Mouse (Mus musculus): ENCODE measurements around the gene Snorc. TPM values are rescaled to one million over a fixed set of nuclear protein-coding genes. Genes with fewer than 3 reads are reported as not detected.
"Not testable (repeated sequence)": the region's sequence is repeated elsewhere in the genome, so short reads cannot be mapped to it uniquely, and the experiment has no call there.

Gene Snorc
- not detected for total RNA-seq (2021)

DNA sequence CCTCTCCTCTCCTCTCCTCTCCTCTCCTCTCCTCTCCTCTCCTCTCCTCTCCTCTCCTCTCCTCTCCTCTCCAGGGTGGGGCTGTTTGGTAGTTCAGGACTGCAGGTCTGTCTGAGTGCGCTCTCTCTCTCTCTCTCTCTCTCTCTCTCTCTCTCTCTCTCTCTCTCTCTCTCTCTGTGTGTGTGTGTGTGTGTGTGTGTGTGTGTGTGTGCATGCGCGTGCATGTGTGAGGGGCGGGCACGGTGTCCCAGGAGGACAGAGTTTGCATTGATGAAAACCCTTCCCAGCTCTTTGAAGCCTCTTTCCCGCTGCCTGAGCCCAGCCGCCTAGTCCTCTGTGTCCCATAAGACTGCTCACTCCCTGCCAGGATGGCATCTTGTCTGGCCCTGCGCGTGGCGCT, at the start of gene Snorc:
TSS of gene Snorc (plus strand) at position 301 of the 400 bp plus-strand sequence.
- DNase-seq (ENCODE audit: extremely low spot score in 1 of 2, low spot score in 2 of 2); intact Hi-C loops (cut with DNase I): not testable (repeated sequence)

DNA sequence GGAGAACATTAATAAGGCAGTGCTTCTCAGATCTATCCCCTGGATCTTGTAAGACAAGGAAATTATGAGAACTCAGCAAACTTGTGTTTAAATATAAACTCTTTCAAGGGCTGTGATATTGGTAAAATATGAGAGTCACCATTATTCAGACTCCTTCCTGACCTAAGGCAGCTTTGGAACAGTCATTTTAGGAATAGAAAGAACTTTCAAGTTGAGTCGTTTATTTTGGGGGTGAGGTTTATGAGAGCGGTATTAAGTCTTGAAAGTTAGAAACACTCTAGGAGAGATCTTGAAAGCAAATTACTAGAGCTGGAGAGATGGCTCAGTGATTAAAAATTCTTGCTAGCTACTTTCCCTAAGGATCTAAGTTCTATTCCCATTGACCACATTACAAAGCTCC, 34.9 kb upstream of the Snorc start:
- intact Hi-C loops (cut with DNase I), result no loop called here
- DNase-seq (ENCODE audit: extremely low spot score in 1 of 2, low spot score in 2 of 2), result no peak

DNA sequence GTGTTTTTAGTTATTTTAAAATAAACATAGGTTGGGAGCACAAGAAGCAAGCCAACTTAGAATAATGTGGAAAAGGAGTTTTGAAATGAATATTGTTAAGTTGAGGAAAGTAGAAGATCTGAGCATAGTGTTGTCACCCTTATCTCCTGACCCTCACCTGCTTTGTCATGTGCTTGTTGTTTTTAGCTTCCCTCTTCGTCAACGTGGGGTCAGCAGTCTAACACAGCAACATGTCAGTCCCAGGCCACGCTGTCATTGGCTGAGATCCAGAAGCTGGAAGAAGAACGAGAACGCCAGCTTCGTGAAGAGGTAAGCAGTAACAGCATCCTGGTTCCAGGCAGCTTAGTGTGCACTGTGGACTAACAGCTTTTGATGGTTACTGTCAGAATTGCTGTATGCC, 33.5 kb upstream of the Snorc start:
- intact Hi-C loops (cut with DNase I), result no loop called here
- no peak for DNase-seq (ENCODE audit: extremely low spot score in 1 of 2, low spot score in 2 of 2)

DNA sequence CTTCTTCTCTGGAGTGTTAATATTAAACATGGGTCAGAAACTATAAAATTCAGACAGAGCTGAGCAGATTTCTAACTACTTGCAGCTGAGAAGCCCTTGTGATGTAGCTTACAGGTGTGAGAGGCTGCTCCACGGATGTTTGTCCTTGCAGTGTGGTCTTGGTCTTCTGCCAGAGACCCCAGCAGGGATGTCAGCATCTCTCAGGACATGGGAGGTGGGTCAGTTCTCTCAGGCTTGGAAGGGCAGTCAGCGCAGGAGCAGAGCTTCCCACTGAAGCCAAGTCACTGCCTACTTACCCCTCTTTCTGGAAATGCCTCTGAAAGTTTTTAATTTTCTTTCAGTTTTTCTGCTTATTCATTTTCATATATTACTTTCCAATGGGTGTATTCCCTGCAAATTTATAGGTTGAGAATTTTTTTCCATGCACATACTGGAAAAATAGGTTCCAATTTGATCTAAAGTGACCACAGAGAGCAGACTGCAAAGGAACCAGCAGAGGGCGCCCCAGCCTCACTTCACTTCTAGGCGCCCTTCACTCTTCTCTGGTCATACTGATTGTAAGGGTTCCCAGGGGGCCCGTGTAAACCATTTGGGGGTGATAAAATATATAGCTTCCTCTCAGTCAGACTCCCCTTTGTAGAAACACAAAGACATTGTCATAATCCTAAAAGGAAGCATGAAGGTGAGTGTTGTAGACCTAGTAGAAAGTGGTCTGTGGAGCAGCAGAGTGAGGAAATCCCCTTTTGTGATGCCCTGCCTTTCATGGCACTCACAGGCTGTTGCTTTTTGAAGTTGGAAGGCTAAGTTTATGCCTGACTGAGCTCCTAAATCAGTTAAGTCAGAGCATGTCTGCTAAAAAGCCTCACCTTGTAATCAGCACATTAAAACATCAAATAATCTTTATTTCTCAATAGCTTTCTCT, 22.6 kb upstream of the Snorc start:
- intact Hi-C loops (cut with DNase I), result loop anchor here (5.0 to 10.0 kb wide), 2 partner anchors 310 to 507 kb away; partner anchors contain the start of gene Atg16l1
- DNase-seq (ENCODE audit: extremely low spot score in 1 of 2, low spot score in 2 of 2), result peak; percentile 37 to 73

DNA sequence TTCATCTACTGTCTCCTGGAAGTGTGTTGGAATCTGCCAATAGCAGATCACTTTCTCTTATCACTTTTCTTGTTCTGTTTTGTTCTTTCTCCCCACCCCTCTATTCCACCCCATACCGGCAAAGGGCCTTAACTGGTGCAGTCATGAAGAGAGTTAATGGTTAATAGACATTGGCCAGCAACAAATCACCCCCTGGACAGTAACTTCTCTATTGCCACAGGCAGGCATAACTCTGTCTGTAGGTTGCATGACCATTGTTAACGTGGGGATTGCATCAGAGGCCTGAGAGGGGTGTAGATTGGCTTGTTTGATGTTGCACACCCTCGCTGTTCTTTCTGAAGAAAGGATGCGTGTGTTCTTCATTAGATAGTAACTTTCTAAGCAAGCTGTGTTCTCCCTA, 20.6 kb upstream of the Snorc start:
- intact Hi-C loops (cut with DNase I), result loop anchor here (5.0 to 10.0 kb wide), 2 partner anchors 308 to 505 kb away; partner anchors contain the start of gene Atg16l1

DNA sequence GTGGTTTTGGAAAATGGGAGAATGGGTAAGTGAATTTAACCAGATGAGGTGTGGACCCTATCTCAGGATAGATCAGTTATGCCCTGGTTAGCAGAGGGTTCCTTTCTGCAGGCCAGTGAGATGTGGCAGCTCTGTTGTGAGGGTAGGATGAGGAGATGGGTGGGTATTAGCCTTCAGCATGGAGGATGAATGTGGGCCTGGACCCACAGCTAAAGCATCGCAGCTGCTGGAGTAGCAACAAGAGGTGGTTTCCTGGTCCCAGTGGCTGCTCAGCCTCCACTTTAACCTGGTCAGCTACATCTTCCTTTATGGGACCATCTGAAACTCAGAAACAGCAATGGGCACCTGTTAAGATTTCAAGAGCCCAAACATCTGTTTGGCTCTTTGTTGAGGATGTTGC, 13.6 kb upstream of the Snorc start:
- DNase-seq (ENCODE audit: extremely low spot score in 1 of 2, low spot score in 2 of 2), result no peak
- intact Hi-C loops (cut with DNase I), result no loop called here

More for the DNA sequence above, 20.6 kb upstream of the Snorc start:
- DNase-seq (ENCODE audit: extremely low spot score in 1 of 2, low spot score in 2 of 2), result no peak

DNA sequence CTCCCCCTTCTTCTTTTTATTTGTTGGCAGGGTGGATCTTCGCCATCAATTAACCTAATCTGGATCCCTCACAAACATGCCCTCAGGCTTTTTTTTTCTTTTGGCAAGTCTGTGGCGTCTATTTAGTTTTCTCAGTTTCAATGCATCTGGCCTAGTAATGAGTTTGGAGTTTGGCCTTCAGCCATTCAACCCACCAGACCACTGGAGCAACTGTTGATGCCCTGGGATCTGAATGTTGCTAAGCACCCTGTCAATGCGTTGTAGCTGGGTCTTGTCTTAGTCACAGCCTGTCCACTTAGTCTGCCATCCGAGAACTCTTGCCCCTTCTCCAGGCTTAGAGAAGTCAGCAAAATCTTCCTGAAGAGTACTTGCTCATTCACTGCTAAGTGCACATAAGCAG, 12.0 kb upstream of the Snorc start:
- intact Hi-C loops (cut with DNase I), result no loop called here
- DNase-seq (ENCODE audit: extremely low spot score in 1 of 2, low spot score in 2 of 2), result no peak

DNA sequence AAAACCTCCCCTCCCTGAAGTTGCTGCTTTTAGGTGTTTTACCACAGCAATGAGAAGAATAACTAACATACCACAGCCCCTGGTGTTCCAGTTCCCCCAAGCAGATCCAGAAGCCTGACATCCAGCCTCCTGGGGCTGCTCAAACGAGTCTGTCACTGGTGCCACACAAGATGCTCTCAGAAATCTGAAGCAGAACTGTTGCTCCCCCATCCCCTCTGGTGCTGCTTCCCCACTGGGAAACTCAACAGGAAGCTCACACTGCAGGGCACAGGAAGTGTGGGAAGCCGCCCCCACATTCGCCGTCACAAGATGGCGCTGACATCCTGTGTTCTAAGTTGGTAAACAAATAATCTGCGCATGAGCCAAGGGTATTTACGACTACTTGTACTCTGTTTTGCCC, 10.2 kb upstream of the Snorc start:
- intact Hi-C loops (cut with DNase I), result not testable (repeated sequence)

DNA sequence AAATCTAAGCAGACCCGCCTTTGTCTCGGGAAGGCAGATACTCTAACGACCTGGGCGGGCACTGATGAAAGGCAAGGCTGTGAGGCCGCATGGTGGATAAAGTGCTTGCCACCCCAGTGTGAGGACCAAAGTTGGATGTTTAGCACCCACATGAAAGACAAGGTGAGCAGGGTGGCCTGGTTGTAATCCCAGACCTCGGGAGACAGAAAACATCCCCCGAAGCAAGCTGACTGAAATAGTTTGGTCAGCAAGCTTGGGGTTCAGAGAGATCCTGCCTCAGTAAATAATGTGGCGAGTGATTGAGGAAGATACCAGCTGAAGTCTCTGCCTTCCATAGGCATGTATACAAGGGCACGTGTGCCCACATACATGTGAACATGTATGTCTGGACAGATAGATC, 2.6 kb upstream of the Snorc start:
- intact Hi-C loops (cut with DNase I), result no loop called here
- no peak for DNase-seq (ENCODE audit: extremely low spot score in 1 of 2, low spot score in 2 of 2)

More for the DNA sequence above, 10.2 kb upstream of the Snorc start:
- DNase-seq (ENCODE audit: extremely low spot score in 1 of 2, low spot score in 2 of 2), result not testable (repeated sequence)

DNA sequence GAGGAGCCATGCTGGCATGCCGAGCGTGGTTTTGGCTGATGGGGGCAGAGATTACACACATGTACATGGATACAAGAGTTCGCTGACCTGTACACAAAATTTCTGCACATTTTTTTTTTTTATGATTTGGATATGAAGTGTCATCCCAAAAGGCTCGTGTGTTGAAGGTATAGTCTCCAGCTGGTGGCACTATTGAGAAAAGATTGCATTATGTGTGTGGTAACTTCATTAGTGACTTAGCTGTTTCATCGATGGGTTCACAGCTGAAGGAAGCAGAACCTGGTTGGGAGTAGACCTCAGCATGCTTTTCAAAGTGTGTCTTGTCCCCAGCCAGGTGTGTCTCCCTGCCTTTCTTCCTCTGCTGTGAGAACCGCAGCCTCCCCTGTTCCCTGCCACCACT, 1.8 kb upstream of the Snorc start:
- no peak for DNase-seq (ENCODE audit: extremely low spot score in 1 of 2, low spot score in 2 of 2)
- intact Hi-C loops (cut with DNase I), result no loop called here

DNA sequence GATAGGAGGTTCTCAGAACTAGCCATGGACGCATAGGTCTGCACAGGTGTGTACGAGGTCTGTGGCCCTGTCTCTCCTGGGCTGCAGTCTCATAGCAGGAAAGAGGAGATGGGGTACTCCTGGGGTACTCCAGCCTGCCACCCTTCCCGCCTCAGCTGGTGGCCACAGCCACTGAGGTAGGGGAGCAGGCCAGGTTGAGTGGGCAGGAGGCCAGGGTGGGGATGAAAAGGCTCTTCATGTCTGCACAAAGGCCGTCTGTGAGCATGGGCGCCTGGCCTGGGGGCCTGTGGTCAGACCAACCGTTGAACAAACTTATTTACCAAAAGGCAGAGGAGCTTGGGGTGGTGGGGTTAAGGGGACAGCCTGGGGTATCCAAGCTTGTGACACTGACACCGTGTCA, 1.8 kb downstream of the Snorc start:
- peak in 1 of 2 experiments; percentile 67 for DNase-seq (ENCODE audit: extremely low spot score in 1 of 2, low spot score in 2 of 2)
- intact Hi-C loops (cut with DNase I), result no loop called here

DNA sequence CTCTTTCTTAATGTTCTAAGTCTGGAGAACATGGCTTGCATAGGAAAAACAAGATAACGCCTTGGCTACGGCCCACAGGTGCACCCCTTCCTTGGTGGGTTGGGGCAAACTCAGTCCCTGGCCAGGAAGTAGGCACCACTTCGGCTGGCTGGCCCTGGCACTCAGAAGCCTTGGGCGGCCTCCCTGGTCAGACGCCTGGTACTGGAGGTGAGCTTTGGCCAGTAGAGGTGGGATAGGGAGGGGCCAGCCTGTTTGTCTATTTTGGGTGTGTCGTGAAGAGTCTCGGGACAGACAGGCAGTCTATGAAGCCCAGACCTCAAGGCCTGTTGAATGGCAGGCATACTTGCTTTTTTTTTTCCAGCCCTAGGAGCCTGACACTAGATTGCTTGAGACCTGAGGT, 2.5 kb downstream of the Snorc start:
- intact Hi-C loops (cut with DNase I), result no loop called here

DNA sequence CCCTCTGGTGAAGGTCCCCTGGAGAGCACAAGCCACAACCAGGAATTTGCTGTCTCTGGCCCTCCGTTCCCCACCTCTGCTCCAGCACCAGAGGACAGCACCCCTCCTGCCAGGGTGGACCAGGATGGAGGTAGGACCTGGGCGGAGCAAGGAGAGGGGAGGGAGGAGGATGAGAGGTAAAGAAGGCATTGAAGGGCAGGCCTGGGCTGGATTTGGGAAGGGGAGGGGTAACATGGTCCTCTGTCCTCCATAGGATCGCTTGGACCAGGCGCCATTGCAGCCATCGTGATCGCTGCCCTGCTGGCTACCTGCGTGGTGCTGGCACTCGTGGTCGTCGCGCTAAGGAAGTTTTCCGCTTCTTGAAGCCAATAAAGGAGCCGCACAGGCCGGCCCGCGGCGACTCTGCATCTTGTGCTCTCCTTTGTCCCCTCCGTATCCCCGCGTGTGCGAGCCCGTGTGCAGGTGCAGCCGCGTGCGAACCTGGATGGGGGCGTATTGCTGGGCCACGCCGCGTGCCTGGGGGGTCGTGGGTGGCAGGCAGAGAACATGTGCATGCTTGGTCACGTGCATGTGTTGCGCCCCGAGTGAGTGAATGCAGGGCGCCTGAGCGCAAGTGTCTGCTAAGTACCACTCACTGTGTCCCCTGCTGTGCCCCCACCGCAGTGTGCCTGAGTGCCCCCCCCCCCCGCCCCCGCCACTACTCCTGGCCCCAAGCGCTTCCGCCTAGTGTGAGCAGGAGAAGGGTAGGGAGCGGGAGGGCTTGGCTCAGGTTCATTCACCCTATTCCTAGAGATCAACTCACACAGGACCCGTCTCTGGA, 5.2 kb downstream of the Snorc start:
- peak in 1 of 2 experiments; percentile 73 for DNase-seq (ENCODE audit: extremely low spot score in 1 of 2, low spot score in 2 of 2)
- intact Hi-C loops (cut with DNase I), result loop anchor here (5.0 kb wide), 1 partner anchor 247 kb away; no protein-coding TSS in a partner anchor

More for the DNA sequence above, 2.5 kb downstream of the Snorc start:
- DNase-seq (ENCODE audit: extremely low spot score in 1 of 2, low spot score in 2 of 2), result peak in 1 of 2 experiments; percentile 41

DNA sequence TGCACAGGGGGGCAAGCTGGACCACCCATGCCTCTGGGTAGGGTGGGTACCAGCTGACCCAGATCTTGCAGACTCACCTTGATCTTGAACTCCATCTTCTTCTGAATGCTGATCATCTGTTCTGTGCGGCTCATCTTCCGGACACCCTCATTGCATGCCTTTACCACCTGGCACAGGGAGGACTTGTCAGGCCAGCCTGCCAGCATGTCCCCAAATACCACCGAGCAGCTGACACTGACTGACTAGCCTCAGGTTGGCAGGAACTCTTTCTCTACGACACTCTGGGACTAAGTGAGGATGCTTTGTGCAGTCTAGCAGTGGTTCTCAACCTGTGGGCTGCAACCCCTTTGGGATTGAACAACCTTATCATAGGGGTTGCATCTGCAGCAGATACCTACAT, 12.5 kb downstream of the Snorc start:
- no peak for DNase-seq (ENCODE audit: extremely low spot score in 1 of 2, low spot score in 2 of 2)
- intact Hi-C loops (cut with DNase I), result no loop called here

DNA sequence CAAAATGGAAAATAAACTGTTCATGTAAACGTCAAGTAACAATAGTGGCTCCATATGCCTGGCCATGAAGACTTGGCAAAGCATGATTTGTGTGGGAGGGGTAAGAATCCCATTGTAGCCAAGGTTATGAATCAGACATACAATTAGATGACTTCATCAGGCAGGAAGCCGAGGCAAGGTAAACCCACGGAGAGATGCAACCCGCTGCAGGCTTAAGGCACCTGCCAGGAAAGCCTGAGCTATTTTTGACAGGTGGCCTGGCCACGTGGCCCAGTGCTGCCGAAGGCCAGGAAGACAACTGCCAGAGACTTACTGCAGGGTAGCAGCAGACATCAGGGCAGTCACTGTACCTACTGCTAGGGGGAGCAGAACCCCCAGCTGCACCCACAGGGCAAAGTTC, 16.3 kb downstream of the Snorc start:
- DNase-seq (ENCODE audit: extremely low spot score in 1 of 2, low spot score in 2 of 2), result peak in 1 of 2 experiments; percentile 22
- intact Hi-C loops (cut with DNase I), result no loop called here

DNA sequence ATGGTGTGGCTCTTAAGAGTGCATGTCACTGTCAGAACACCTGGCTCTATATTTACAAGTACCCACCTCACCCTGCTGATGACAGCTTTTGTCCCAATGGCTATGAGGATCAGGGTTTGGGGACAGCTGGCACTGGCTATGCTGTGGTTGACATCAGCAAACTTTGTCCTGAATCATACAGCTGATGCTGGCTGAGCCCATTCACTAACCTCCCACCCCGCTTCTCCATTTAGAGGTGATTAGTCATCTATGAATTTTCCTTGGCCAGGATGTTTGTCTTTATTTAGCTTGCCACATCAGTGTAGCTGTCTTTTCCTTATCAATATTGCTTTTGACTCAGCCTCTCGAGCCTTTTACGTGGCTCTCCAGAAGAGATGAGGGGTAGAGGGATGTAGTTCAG, 22.2 kb downstream of the Snorc start:
- intact Hi-C loops (cut with DNase I), result no loop called here
- peak in 1 of 2 experiments; percentile 7 for DNase-seq (ENCODE audit: extremely low spot score in 1 of 2, low spot score in 2 of 2)

DNA sequence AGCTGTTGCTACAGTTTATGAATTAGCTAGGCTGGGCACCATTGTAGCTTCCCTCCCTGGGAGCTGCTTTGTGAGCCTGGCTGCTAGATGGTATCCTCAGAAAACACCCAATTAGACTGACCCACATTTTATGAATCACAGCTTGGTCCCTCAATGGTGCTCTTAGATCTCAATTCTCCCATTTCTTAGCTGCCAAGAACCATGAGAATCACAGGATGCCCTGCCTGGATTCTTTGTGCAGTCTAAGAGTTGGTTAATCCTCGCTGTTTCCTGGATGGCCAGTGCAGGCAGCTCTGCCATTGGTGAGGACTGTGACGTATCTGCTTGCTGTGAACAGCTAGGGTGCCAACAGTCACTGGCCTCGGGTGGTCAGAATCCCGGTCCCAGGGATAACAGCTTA, 23.5 kb downstream of the Snorc start:
- no peak for DNase-seq (ENCODE audit: extremely low spot score in 1 of 2, low spot score in 2 of 2)
- intact Hi-C loops (cut with DNase I), result no loop called here

DNA sequence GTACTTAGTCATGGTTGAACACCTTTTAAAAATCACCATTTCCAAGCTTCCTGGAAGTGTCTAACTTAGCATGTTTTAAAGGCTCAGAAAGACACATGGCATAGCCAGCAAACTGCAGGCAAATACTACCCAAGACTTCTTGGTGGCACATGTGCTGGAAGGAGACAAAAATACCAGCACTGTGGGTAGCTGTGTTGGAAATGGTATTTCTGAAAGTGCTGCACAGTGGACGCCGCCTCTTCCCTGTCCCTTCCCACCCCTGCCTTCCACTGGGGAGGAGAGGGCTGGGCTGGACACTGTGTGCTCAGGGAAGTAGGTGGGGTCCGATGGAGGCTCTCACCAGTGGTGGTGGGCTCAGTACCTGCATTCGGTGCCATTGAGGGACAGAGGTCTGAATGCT, 35.5 kb downstream of the Snorc start:
- DNase-seq (ENCODE audit: extremely low spot score in 1 of 2, low spot score in 2 of 2), result no peak
- intact Hi-C loops (cut with DNase I), result no loop called here

DNA sequence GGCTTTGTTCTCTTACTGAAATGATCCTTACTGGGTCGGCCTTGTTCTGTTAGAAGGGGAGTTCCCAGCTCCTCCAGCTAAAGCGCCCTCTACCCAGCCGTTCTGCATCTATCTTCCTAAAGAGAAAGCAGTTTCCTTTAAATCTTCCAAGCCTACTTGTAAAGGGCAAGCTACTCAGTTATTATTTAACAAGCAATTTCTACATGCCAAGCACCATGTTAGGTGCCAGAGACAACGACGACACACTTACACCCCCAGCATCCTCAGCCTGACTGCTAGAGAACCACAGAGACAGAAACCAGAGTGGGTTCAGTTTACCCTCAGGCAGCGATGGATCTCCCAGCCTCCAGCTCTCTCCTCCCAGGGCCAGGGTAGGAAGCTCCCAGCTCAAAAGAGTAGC, 37.8 kb downstream of the Snorc start:
- DNase-seq (ENCODE audit: extremely low spot score in 1 of 2, low spot score in 2 of 2), result peak in 1 of 2 experiments; percentile 5
- intact Hi-C loops (cut with DNase I), result no loop called here
